Mouse (Mus musculus) heart, embryonic 11.5 days (tissue): ENCODE measurements around the gene Unc80. TPM values are rescaled to one million over a fixed set of nuclear protein-coding genes. Genes with fewer than 3 reads are reported as not detected.

Experiments
- ATAC-seq: fragments of 200-750 bp; cut with Nextera tagmentation; replicated peaks from 2 replicates; pipeline ENCODE4 v1.8.0; 2017; ENCODE audit warnings: moderate library complexity; ENCODE audit not compliant: insufficient number of reproducible peaks, low FRiP score, low TSS enrichment
- H3K27ac ChIP-seq: fragments of 300-500 bp; sonication (generic); 2 replicates; pipeline ENCODE4 v1.5.1; 2014; ENCODE audit warnings: mild to moderate bottlenecking, low read depth, low read length
- H3K27me3 ChIP-seq: fragments of 300-500 bp; sonication (generic); 2 replicates; pipeline ENCODE4 v1.6.1; 2014; ENCODE audit warnings: mild to moderate bottlenecking, low read length, mixed read lengths; ENCODE audit not compliant: control insufficient read depth, insufficient read depth
- H3K36me3 ChIP-seq: fragments of 300-500 bp; sonication (generic); 2 replicates; pipeline ENCODE4 v1.6.1; 2014; ENCODE audit warnings: mild to moderate bottlenecking, low read length, moderate library complexity, mixed read lengths; ENCODE audit not compliant: control insufficient read depth, insufficient read depth
- H3K4me1 ChIP-seq: fragments of 300-500 bp; sonication (generic); 2 replicates; pipeline ENCODE4 v1.6.1; 2014; ENCODE audit warnings: low read length; ENCODE audit not compliant: control insufficient read depth, insufficient read depth
- H3K4me2 ChIP-seq: fragments of 300-500 bp; sonication (generic); 2 replicates; pipeline ENCODE4 v1.6.1; 2014; ENCODE audit warnings: mild to moderate bottlenecking, moderate library complexity
- H3K4me3 ChIP-seq: fragments of 300-500 bp; sonication (generic); 2 replicates; pipeline ENCODE4 v1.5.1; 2014; ENCODE audit warnings: low read depth, low read length
- H3K9ac ChIP-seq: fragments of 300-500 bp; sonication (generic); 2 replicates; pipeline ENCODE4 v1.6.1; 2014; ENCODE audit warnings: mild to moderate bottlenecking, low read depth, low read length, moderate library complexity
- H3K9me3 ChIP-seq: fragments of 300-500 bp; sonication (generic); replicated peaks from 2 replicates; pipeline ENCODE4 v1.6.1; 2016; ENCODE audit warnings: low read length; ENCODE audit not compliant: control insufficient read depth
- WGBS: fragments of 180-500 bp; shearing (Covaris S2); extraction: QIAGEN DNeasy Blood & Tissue Kit; methylation state at CpG from one replicate; pipeline ENCODE4 v1.1.7; 2014; ENCODE audit not compliant: insufficient replicate concordance; 5-methylcytosine and 5-hydroxymethylcytosine counted together
- polyA plus RNA-seq: library from polyadenylated mRNA; unstranded; fragments of >200 nt; fragmentation: Nextera tagmentation; extraction: Ambion mirVana; gene quantifications from 2 replicates; pipeline ENCODE4 v1.2.1, GENCODE M21; 2014

Unc80 gene
- polyA plus RNA-seq, 1 experiment from 2014 or later, result 0.16 TPM

- no peaks in the 10 kb centered on the region for H3K4me1 ChIP-seq
- H3K9ac ChIP-seq, result no peak overlapping the region
- no peak overlapping the region for H3K4me3 ChIP-seq
- ATAC-seq, result no peak
- H3K27me3 ChIP-seq, result no peaks in the 10 kb centered on the region
- WGBS, result 61% methylated on average over 4 of the region's 4 CpGs
- H3K9me3 ChIP-seq, result no peaks in the 10 kb centered on the region
- H3K36me3 ChIP-seq, result no peaks in the 10 kb centered on the region
- no peak overlapping the region for H3K4me2 ChIP-seq
- H3K27ac ChIP-seq, result no peak overlapping the region
Measured at GRCm38 (mm10) chr1:66655119-66655746, 187.1 kb downstream of the Unc80 start.

GRCm38 (mm10) chr1:66655747-66656119 lies 187.6 kb downstream of the Unc80 start:
- no peak overlapping the region for H3K27ac ChIP-seq
- no peak overlapping the region for H3K9ac ChIP-seq
- no peaks in the 10 kb centered on the region for H3K36me3 ChIP-seq
- H3K4me3 ChIP-seq, result no peak overlapping the region
- no peaks in the 10 kb centered on the region for H3K4me1 ChIP-seq
- no peak for ATAC-seq
- H3K4me2 ChIP-seq, result no peak overlapping the region
- no peaks in the 10 kb centered on the region for H3K9me3 ChIP-seq
- no peaks in the 10 kb centered on the region for H3K27me3 ChIP-seq

GRCm38 (mm10) chr1:66671475-66671874 lies 203.3 kb downstream of the Unc80 start:
- H3K4me1 ChIP-seq, result no peaks in the 10 kb centered on the region
- no peak overlapping the region for H3K9ac ChIP-seq
- no peak overlapping the region for H3K4me2 ChIP-seq
- H3K36me3 ChIP-seq, result no peaks in the 10 kb centered on the region
- ATAC-seq, result no peak
- H3K4me3 ChIP-seq, result no peak overlapping the region
- H3K27me3 ChIP-seq, result no peaks in the 10 kb centered on the region
- H3K27ac ChIP-seq, result no peak overlapping the region
- 64% methylated on average over 7 of the region's 7 CpGs for WGBS
- H3K9me3 ChIP-seq, result no peaks in the 10 kb centered on the region

- H3K4me1 ChIP-seq, result no peaks in the 10 kb centered on the region
- H3K4me2 ChIP-seq, result no peak overlapping the region
- WGBS, result 86% methylated on average over 7 of the region's 7 CpGs
- no peaks in the 10 kb centered on the region for H3K36me3 ChIP-seq
- no peak for ATAC-seq
- no peak overlapping the region for H3K4me3 ChIP-seq
- no peaks in the 10 kb centered on the region for H3K9me3 ChIP-seq
- H3K27ac ChIP-seq, result no peak overlapping the region
- H3K27me3 ChIP-seq, result no peaks in the 10 kb centered on the region
- H3K9ac ChIP-seq, result no peak overlapping the region
Measured at GRCm38 (mm10) chr1:66672812-66673211, 204.6 kb downstream of the Unc80 start.

GRCm38 (mm10) chr1:66677928-66678327 lies 209.8 kb downstream of the Unc80 start:
- no peak for ATAC-seq
- WGBS, result 74% methylated on average over 14 of the region's 14 CpGs

GRCm38 (mm10) chr1:66678662-66679061 lies 210.5 kb downstream of the Unc80 start:
- 46% methylated on average over 2 of the region's 2 CpGs for WGBS
- H3K4me3 ChIP-seq, result no peak overlapping the region
- no peak for ATAC-seq
- no peaks in the 10 kb centered on the region for H3K36me3 ChIP-seq
- H3K27ac ChIP-seq, result no peak overlapping the region
- no peak overlapping the region for H3K9ac ChIP-seq
- H3K4me2 ChIP-seq, result no peak overlapping the region
- no peaks in the 10 kb centered on the region for H3K9me3 ChIP-seq
- no peaks in the 10 kb centered on the region for H3K4me1 ChIP-seq
- no peaks in the 10 kb centered on the region for H3K27me3 ChIP-seq

More at GRCm38 (mm10) chr1:66677928-66678327, 209.8 kb downstream of the Unc80 start:
- H3K27ac ChIP-seq, result no peak overlapping the region
- H3K4me3 ChIP-seq, result no peak overlapping the region
- no peaks in the 10 kb centered on the region for H3K36me3 ChIP-seq
- H3K9ac ChIP-seq, result no peak overlapping the region
- no peaks in the 10 kb centered on the region for H3K9me3 ChIP-seq
- no peak overlapping the region for H3K4me2 ChIP-seq
- H3K27me3 ChIP-seq, result no peaks in the 10 kb centered on the region
- H3K4me1 ChIP-seq, result no peaks in the 10 kb centered on the region

- Histone ChIP-seq H3K27me3 (no peaks in the 10 kb centered on the region), H3K4me3 (no peak overlapping the region), H3K4me1 (no peaks in the 10 kb centered on the region), H3K4me2 (no peak overlapping the region), H3K27ac (no peak overlapping the region), H3K9me3 (no peaks in the 10 kb centered on the region), H3K9ac (no peak overlapping the region), H3K36me3 (no peaks in the 10 kb centered on the region)
- WGBS, result 73% methylated on average over 5 of the region's 5 CpGs
- ATAC-seq, result no peak
Measured at GRCm38 (mm10) chr1:66682974-66683373, 214.8 kb downstream of the Unc80 start.

- WGBS, result 58% methylated on average over 3 of the region's 3 CpGs
- Histone ChIP-seq H3K9ac (no peak overlapping the region), H3K9me3 (no peaks in the 10 kb centered on the region), H3K36me3 (no peaks in the 10 kb centered on the region), H3K4me1 (no peaks in the 10 kb centered on the region), H3K4me3 (no peak overlapping the region), H3K27me3 (no peaks in the 10 kb centered on the region), H3K4me2 (no peak overlapping the region), H3K27ac (no peak overlapping the region)
- ATAC-seq, result no peak
Measured at GRCm38 (mm10) chr1:66691772-66692171, 223.6 kb downstream of the Unc80 start.

- H3K9ac ChIP-seq, result no peak overlapping the region
- no peak overlapping the region for H3K4me3 ChIP-seq
- no peaks in the 10 kb centered on the region for H3K9me3 ChIP-seq
- ATAC-seq, result no peak
- no peaks in the 10 kb centered on the region for H3K27me3 ChIP-seq
- 55% methylated on average over 1 of the region's 1 CpGs for WGBS
- H3K4me2 ChIP-seq, result no peak overlapping the region
- no peaks in the 10 kb centered on the region for H3K4me1 ChIP-seq
- H3K36me3 ChIP-seq, result no peaks in the 10 kb centered on the region
- no peak overlapping the region for H3K27ac ChIP-seq
Measured at GRCm38 (mm10) chr1:66692308-66692707, 224.1 kb downstream of the Unc80 start.
